Mouse (Mus musculus): ENCODE measurements around the gene Lipo3.
"Not testable (repeated sequence)": the region's sequence is repeated elsewhere in the genome, so short reads cannot be mapped to it uniquely, and the experiment has no call there.

The Lipo3 gene

GRCm38 (mm10) chr19:33761287-33762086, at the start of gene Lipo3:
Gene Lipo3 (minus strand): TSS chr19:33761951.
- DNase-seq (ENCODE audit: low read depth, low spot score): peak; percentile 82

GRCm38 (mm10) chr19:33787359-33787758, 25.6 kb upstream of the Lipo3 start, which contains the start of gene Lipo1:
Gene Lipo1 (minus strand): TSS chr19:33787459.
- not testable (repeated sequence) for DNase-seq (ENCODE audit: low read depth, low spot score)

- DNase-seq (ENCODE audit: low read depth, low spot score): no peak
Measured at GRCm38 (mm10) chr19:33786576-33787277, 25.0 kb upstream of the Lipo3 start.

GRCm38 (mm10) chr19:33751259-33751658, 10.5 kb downstream of the Lipo3 start, which contains the start of gene Lipo2:
Gene Lipo2 (minus strand): TSS chr19:33751359.
- DNase-seq (ENCODE audit: low read depth, low spot score): not testable (repeated sequence)

GRCm38 (mm10) chr19:33625152-33625551, 136.6 kb downstream of the Lipo3 start, which contains the start of gene Gm8978:
Gene Gm8978 (minus strand): TSS chr19:33625252.
- DNase-seq (ENCODE audit: low read depth, low spot score): not testable (repeated sequence)

- peak; percentile 89 for DNase-seq (ENCODE audit: low read depth, low spot score)
Measured at GRCm38 (mm10) chr19:33589626-33590302, 172.0 kb downstream of the Lipo3 start.

GRCm38 (mm10) chr19:33568551-33568950, 193.2 kb downstream of the Lipo3 start:
- peak; percentile 66 for DNase-seq (ENCODE audit: low read depth, low spot score)

GRCm38 (mm10) chr19:33517680-33518079, 244.1 kb downstream of the Lipo3 start, which contains the start of gene Lipo4:
Gene Lipo4 (minus strand): TSS chr19:33517780.
- DNase-seq (ENCODE audit: low read depth, low spot score): no peak

All from ZHBTc4 (cell line).